Mouse (Mus musculus) G1E (cell line): ENCODE results near the gene Atxn7l1.

Experiments
- CTCF ChIP-seq: IDR thresholded peaks from 2 replicates; pipeline ENCODE4 v1.5.1; 2012; ENCODE audit warnings: low read depth, low read length, inconsistent platforms, mixed read lengths
- GATA1 ChIP-seq: IDR thresholded peaks from 2 replicates; pipeline ENCODE4 v1.6.1; 2012; ENCODE audit warnings: borderline replicate concordance, low read length, inconsistent platforms, mixed read lengths
- GATA2 ChIP-seq: IDR thresholded peaks from 2 replicates; pipeline ENCODE4 v1.6.1; 2012; ENCODE audit warnings: low read depth, low read length, inconsistent platforms, borderline replicate concordance
- POLR2AphosphoS5 ChIP-seq: IDR thresholded peaks from 2 replicates; pipeline ENCODE4 v1.6.1; 2012; ENCODE audit warnings: low read depth, low read length, inconsistent platforms; ENCODE audit not compliant: insufficient replicate concordance
- TAL1 ChIP-seq: conservative IDR thresholded peaks from 2 replicates; pipeline ENCODE4 v1.6.1; 2012; ENCODE audit warnings: low read depth, low read length, inconsistent platforms, mixed read lengths

DNA sequence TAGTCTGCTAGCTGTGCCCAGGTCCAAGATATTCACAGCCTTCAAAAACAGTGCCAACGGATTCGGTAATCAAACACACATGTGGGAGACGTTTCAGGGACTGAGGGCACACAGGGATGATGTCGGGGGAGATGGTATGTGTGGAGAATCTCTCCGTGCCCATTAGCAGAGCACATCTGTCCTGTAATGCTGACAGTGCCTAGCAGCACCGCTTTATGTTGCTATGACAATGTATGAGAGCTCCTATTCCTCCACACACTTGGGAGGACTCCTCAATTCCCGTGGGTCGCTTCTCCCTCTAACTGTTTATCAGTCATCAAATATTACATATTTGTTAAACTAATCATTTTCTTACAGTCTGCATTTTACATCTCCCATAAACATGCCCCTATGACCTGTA lies 45.9 kb upstream of the Atxn7l1 start:
- no peak for TF ChIP-seq GATA2
- no peak for TF ChIP-seq CTCF
- no peak for TF ChIP-seq POLR2AphosphoS5
- TF ChIP-seq GATA1: no peak
- no peak for TF ChIP-seq TAL1
